Mouse (Mus musculus): ENCODE results near the gene Fam78b. TPM values are rescaled to one million over a fixed set of nuclear protein-coding genes. Genes with fewer than 3 reads are reported as not detected.

Gene Fam78b
- polyA plus RNA-seq, 1 experiment from 2014 or later, result 0.69 TPM

DNA sequence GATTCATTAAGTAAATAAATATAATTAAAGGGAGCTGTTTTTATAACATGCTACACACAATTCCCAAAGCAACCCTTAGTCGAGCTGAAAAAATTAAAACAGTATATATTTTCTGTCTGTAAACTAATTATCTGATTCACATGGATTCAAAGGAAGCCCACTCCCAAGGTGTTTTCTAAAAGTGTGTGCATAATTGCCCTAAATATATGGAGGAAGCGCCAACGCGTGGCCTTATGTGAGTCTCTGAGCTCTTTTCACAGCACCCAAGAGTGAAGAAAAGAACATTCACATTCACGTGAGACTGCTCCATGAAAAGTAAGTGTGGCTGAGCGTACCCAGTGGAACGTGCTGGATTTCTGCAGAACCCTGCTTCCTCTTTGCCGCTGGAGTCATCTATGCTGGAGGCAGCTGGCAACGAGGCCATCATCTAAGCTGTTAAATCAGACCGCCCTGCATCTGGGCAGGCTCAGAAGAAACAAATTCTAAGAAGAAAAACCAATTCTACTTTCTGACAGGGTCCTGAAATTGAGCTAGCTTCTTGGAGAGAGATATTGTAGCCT lies 93.5 kb downstream of the Fam78b start:
- whole genome bisulfite sequencing, result 80% methylated on average over 10 of the region's 10 CpGs
- no peak for ATAC-seq (ENCODE audit: insufficient number of reproducible peaks, insufficient read depth, low FRiP score, low TSS enrichment, low read depth)
- no peak overlapping the region for H3K27ac ChIP-seq
- H3K27me3 ChIP-seq, result no peaks in the 10 kb centered on the region
- no peaks in the 10 kb centered on the region for H3K9me3 ChIP-seq
- H3K4me3 ChIP-seq (replicated peaks), result no peak overlapping the region
- no peak overlapping the region for H3K9ac ChIP-seq (replicated peaks)
- H3K4me2 ChIP-seq, result no peak overlapping the region
- H3K4me1 ChIP-seq (replicated peaks), result no peaks in the 10 kb centered on the region
- H3K36me3 ChIP-seq, result no peaks in the 10 kb centered on the region

DNA sequence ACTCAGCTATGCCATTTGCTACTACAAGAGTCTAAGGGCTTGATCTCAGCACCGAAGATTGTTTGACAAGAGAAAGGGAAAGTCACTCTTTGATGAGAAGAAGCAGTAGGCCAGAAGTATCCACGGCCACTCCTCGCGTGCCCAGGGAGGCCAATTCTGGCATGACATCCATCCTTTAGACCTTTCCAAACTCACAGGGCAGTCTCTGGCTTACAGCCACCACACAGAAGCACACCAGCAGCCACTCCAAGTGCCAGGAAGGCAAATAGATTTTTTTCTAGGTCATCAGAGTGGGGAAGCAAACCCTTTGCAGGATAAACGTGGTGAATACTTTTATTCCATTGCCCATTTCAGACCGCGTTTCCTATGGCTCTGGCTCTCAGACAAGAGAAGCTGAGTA lies 97.5 kb downstream of the Fam78b start:
- H3K4me2 ChIP-seq, result no peak overlapping the region
- no peaks in the 10 kb centered on the region for H3K36me3 ChIP-seq
- H3K4me3 ChIP-seq (replicated peaks), result no peak overlapping the region
- H3K27me3 ChIP-seq, result no peaks in the 10 kb centered on the region
- no peaks in the 10 kb centered on the region for H3K4me1 ChIP-seq (replicated peaks)
- WGBS, result 84% methylated on average over 7 of the region's 7 CpGs
- no peak overlapping the region for H3K27ac ChIP-seq
- H3K9ac ChIP-seq (replicated peaks), result no peak overlapping the region
- ATAC-seq (ENCODE audit: insufficient number of reproducible peaks, insufficient read depth, low FRiP score, low TSS enrichment, low read depth), result no peak
- H3K9me3 ChIP-seq, result no peaks in the 10 kb centered on the region

DNA sequence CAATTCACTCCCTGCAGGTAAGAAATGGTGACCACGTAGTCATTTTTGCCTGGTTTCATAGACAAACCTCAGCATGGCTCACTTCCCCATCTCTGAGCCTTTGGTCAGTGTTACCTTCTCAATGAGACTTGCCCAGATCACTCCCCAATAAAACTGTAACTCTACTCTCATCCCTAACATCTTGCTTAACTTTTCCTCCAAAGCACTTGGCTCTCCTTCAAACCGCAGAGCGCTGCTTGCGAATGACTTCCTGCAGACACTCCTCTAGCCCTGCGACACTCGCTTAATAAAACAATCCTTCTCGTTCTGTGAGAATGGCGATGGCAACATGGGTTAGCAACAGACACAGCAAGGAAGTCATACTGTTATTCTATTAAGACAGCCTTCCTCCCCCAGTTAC lies 100.8 kb downstream of the Fam78b start:
- WGBS, result 86% methylated on average over 8 of the region's 8 CpGs

DNA sequence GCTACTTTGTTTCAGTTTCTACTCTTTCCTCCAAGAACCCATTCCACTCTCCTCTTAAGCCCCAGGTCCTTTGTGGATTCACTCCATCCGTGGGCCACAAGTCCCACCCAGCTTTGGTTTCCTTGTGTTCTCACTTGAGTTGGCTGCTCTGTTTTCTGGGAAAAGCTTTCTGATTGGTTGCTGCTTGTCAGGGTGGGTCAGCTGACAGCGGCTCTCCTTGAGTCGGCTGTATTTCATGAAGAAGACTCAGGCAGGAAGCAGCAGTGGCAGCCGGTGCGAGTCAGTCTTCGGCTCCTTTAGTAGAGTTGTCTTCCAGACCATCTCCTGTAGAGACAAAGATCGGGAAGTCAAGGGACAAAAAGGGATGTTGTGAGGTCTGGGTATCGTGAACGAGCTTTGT lies 101.3 kb downstream of the Fam78b start:
- no peaks in the 10 kb centered on the region for H3K36me3 ChIP-seq
- H3K4me2 ChIP-seq, result no peak overlapping the region
- H3K9me3 ChIP-seq, result no peaks in the 10 kb centered on the region
- no peak overlapping the region for H3K9ac ChIP-seq (replicated peaks)
- H3K27me3 ChIP-seq, result no peaks in the 10 kb centered on the region
- no peak overlapping the region for H3K27ac ChIP-seq
- WGBS, result 76% methylated on average over 9 of the region's 9 CpGs
- peaks cover 12% of the 10 kb centered on the region for H3K4me1 ChIP-seq (replicated peaks)
- no peak overlapping the region for H3K4me3 ChIP-seq (replicated peaks)
- ATAC-seq (ENCODE audit: insufficient number of reproducible peaks, insufficient read depth, low FRiP score, low TSS enrichment, low read depth), result no peak

More for the DNA sequence above, 100.8 kb downstream of the Fam78b start:
- no peaks in the 10 kb centered on the region for H3K9me3 ChIP-seq
- H3K27ac ChIP-seq, result no peak overlapping the region
- peaks cover 12% of the 10 kb centered on the region for H3K4me1 ChIP-seq (replicated peaks)
- no peaks in the 10 kb centered on the region for H3K27me3 ChIP-seq
- no peaks in the 10 kb centered on the region for H3K36me3 ChIP-seq
- no peak overlapping the region for H3K9ac ChIP-seq (replicated peaks)
- ATAC-seq (ENCODE audit: insufficient number of reproducible peaks, insufficient read depth, low FRiP score, low TSS enrichment, low read depth), result no peak
- no peak overlapping the region for H3K4me3 ChIP-seq (replicated peaks)
- H3K4me2 ChIP-seq, result no peak overlapping the region

DNA sequence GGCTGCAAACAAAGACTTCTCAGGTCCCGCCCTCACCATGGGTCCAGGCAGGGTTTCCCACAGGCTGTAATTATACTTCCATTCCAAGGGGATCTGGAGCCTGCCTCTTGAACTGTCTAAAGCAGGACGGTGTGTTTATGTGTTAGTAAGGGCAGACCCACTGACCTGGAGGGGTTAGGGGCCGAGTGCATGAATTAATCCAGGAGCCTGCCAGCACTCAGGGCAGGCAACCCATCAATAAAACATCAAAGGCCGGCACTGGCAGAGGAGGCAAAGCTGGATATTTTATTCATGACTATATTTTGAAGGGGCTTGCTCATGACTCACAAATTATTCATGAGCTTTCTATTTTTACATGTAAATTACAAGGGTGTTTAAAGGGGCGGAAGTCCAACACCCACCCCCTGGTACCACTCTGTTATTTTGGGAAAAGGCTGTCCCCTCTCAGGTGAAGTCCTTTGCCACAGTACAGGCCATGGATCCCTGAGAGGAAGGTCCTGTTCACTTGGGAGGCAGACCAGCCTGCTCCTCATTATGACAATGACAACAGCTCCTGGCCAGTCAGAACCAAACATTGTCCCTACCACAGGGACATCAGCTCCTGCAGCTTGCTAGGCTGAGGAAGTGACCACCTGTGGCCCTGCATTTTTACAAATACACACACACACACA lies 103.9 kb downstream of the Fam78b start:
- Histone ChIP-seq H3K27ac (no peak overlapping the region), H3K4me3 (replicated peaks) (no peak overlapping the region), H3K27me3 (no peaks in the 10 kb centered on the region), H3K4me2 (no peak overlapping the region), H3K4me1 (replicated peaks) (peaks cover 12% of the 10 kb centered on the region), H3K9me3 (peaks cover 4% of the 10 kb centered on the region; the same call in 1 of the 2 replicates), H3K36me3 (no peaks in the 10 kb centered on the region), H3K9ac (replicated peaks) (no peak overlapping the region)
- 22% methylated on average over 5 of the region's 5 CpGs for WGBS
- ATAC-seq (ENCODE audit: insufficient number of reproducible peaks, insufficient read depth, low FRiP score, low TSS enrichment, low read depth), result peak; percentile 43; the same call in 1 of the 2 replicates

DNA sequence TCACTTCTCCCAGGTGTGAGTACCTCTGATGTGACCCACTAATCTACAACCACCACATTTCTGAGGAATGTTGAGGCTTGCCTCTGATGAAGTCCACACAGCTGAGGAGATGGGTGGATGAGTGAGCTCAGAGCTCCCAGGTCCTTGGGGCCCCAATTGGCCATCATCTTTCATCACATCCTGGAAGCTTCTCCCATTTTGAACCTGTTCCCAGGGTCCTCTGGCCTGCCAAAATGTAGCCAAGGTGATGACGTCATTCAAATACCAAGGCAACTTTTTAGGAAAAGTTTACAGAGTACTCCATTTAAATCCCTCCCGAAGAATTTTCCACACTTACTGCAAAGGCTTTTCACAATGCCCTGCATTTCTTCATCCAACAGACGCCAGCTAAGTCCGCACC lies 104.7 kb downstream of the Fam78b start:
- peaks cover 12% of the 10 kb centered on the region for H3K4me1 ChIP-seq (replicated peaks)
- no peak overlapping the region for H3K4me2 ChIP-seq
- no peak overlapping the region for H3K27ac ChIP-seq
- 86% methylated on average over 4 of the region's 4 CpGs for WGBS
- no peak for ATAC-seq (ENCODE audit: insufficient number of reproducible peaks, insufficient read depth, low FRiP score, low TSS enrichment, low read depth)
- no peak overlapping the region for H3K9ac ChIP-seq (replicated peaks)
- H3K9me3 ChIP-seq, result peaks cover 4% of the 10 kb centered on the region; the same call in 1 of the 2 replicates
- no peak overlapping the region for H3K4me3 ChIP-seq (replicated peaks)
- H3K27me3 ChIP-seq, result no peaks in the 10 kb centered on the region
- H3K36me3 ChIP-seq, result no peaks in the 10 kb centered on the region

DNA sequence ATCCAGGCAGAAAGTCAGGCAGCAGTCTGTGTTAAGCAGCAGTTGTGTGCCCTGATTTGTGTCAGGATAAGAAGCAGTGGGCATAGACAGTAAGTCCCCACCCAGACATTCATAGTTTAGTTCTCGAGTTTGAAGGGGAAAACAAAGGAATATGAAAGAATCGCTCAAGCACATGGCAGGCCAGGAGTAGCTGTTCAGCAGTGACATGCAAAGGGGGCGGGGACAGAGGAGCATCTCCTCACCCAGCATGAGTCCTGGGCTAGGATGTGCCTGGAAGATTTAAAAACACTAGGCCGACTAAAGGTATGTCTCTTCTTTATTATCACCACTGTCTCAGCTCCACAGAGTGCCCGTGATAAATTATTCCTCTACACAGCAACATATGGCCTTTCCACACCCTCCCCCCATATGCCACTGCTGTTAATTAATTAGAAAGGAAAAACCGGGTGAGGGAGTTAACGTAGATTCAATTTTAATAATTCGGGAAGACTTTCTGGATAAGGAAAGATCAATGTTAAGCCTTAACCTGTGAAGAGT lies 107.8 kb downstream of the Fam78b start:
- no peak for ATAC-seq (ENCODE audit: insufficient number of reproducible peaks, insufficient read depth, low FRiP score, low TSS enrichment, low read depth)
- H3K4me3 ChIP-seq (replicated peaks), result no peak overlapping the region
- H3K27me3 ChIP-seq, result no peaks in the 10 kb centered on the region
- H3K27ac ChIP-seq, result no peak overlapping the region
- peaks cover 12% of the 10 kb centered on the region for H3K4me1 ChIP-seq (replicated peaks)
- no peaks in the 10 kb centered on the region for H3K36me3 ChIP-seq
- no peak overlapping the region for H3K4me2 ChIP-seq
- no peak overlapping the region for H3K9ac ChIP-seq (replicated peaks)
- H3K9me3 ChIP-seq, result peaks cover 4% of the 10 kb centered on the region; the same call in 1 of the 2 replicates
- 76% methylated on average over 8 of the region's 8 CpGs for WGBS

DNA sequence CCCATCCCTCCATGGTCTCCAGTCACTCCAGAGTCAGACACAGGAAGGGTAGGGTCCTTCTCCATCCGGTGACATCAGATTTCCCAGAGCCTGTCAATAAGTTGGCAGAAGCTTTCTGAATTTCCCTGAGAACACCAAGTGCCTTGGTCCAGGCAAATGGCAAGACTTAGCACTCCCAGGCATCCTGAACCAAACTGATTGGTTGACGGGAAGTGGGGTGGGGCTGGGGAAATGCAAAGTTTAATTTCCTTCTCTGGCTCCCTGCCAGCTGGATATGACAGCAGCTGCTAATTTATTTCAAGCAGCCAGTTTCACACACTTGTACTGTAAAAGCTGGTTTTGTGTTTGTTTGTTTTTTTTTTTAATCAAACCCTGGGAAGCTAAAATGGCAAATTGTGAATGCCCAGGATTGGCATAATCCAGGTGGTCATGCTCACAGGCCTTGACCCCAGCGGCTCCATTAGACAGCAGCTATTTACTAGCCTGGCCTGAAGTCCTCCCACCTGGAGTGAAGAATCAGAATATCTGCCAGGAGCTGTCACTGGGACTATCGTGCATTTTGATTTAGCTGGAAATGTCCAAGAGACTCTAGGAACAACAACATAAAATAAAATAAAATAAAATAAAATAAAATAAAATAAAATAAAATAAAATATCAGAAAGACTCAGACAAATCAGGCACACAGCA lies 113.3 kb downstream of the Fam78b start:
- Histone ChIP-seq H3K4me1 (replicated peaks) (no peaks in the 10 kb centered on the region), H3K4me3 (replicated peaks) (no peak overlapping the region), H3K27ac (no peak overlapping the region), H3K9me3 (no peaks in the 10 kb centered on the region), H3K36me3 (no peaks in the 10 kb centered on the region), H3K9ac (replicated peaks) (no peak overlapping the region), H3K27me3 (no peaks in the 10 kb centered on the region), H3K4me2 (no peak overlapping the region)
- WGBS, result 84% methylated on average over 4 of the region's 4 CpGs
- no peak for ATAC-seq (ENCODE audit: insufficient number of reproducible peaks, insufficient read depth, low FRiP score, low TSS enrichment, low read depth)

DNA sequence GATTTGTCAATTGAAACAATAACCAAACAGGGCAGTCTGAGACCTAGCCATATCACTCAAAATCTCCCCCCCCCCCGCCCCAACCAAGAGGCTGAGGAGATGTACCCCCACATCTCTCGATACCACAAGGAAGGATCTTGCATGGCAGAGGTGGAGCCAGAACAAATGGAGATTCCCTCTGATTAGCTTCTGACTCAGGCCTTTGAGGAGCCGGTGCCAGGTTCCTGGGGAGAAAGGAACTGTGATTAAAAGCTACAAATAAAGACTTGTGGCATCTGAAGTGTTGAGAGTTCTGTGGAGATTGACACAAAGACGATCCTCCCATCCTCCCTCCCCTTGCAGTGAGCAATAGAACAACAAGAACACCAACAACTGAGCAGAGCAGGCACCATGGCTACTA lies 113.9 kb downstream of the Fam78b start:
- Histone ChIP-seq H3K4me3 (replicated peaks) (no peak overlapping the region), H3K27ac (no peak overlapping the region), H3K36me3 (no peaks in the 10 kb centered on the region), H3K9me3 (no peaks in the 10 kb centered on the region), H3K4me2 (no peak overlapping the region), H3K9ac (replicated peaks) (no peak overlapping the region), H3K27me3 (no peaks in the 10 kb centered on the region), H3K4me1 (replicated peaks) (no peaks in the 10 kb centered on the region)
- no peak for ATAC-seq (ENCODE audit: insufficient number of reproducible peaks, insufficient read depth, low FRiP score, low TSS enrichment, low read depth)
- WGBS, result 32% methylated on average over 4 of the region's 4 CpGs

DNA sequence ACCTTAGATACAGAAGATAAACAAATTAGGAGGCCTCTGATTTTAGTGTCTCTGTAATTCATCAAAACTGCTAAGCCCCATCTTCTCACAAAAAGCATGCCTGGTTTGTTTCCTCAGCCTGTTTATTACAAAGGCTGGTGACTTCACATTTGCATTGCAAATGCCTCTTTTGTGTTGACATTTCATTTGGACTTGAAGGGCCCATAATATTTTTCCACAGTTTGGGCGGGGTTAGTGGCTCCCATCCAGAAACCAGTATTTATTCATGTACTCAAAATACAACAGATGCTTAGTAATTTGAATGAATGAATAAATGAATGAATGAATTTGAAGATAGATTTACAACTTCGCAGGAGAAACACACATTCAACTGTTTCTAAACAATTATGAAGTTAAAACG lies 115.5 kb downstream of the Fam78b start:
- H3K27ac ChIP-seq, result no peak overlapping the region
- no peaks in the 10 kb centered on the region for H3K27me3 ChIP-seq

DNA sequence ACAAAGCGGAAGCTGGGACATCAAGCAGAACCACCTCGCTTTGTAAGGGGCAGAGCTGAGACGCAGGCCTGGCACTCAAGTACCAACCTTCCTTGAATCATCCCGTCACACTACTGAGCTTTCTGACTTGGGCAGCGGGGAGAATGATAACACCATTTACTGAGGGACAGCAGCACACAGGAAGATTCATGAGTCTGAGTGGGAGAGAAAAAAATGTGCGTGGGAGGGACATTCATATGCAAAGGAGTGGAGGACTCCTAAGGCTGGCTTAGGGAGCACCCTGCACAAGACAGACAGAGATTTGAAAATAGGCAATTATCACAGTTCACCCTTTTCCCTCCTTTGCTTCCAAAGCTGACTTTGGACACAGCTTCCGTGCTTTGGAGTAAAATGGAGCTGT lies 117.8 kb downstream of the Fam78b start:
- no peaks in the 10 kb centered on the region for H3K9me3 ChIP-seq
- no peak for ATAC-seq (ENCODE audit: insufficient number of reproducible peaks, insufficient read depth, low FRiP score, low TSS enrichment, low read depth)
- no peak overlapping the region for H3K9ac ChIP-seq (replicated peaks)
- 83% methylated on average over 7 of the region's 7 CpGs for WGBS
- no peaks in the 10 kb centered on the region for H3K36me3 ChIP-seq
- H3K4me1 ChIP-seq (replicated peaks), result no peaks in the 10 kb centered on the region
- no peak overlapping the region for H3K4me3 ChIP-seq (replicated peaks)
- H3K27ac ChIP-seq, result no peak overlapping the region
- no peaks in the 10 kb centered on the region for H3K27me3 ChIP-seq
- H3K4me2 ChIP-seq, result no peak overlapping the region

More for the DNA sequence above, 115.5 kb downstream of the Fam78b start:
- no peak overlapping the region for H3K9ac ChIP-seq (replicated peaks)
- H3K9me3 ChIP-seq, result no peaks in the 10 kb centered on the region
- ATAC-seq (ENCODE audit: insufficient number of reproducible peaks, insufficient read depth, low FRiP score, low TSS enrichment, low read depth), result no peak
- no peak overlapping the region for H3K4me3 ChIP-seq (replicated peaks)
- H3K4me2 ChIP-seq, result no peak overlapping the region
- WGBS, result 82% methylated on average over 3 of the region's 3 CpGs
- H3K4me1 ChIP-seq (replicated peaks), result no peaks in the 10 kb centered on the region
- no peaks in the 10 kb centered on the region for H3K36me3 ChIP-seq

Measured in limb, embryonic 12.5 days (tissue).